ENCODE assay signal across 17 mouse cellular contexts in genomic region chr14:102181269-102181668, GRCm38 (mm10).
DNase-seq lines count a peak whose midpoint lies in the region; ATAC-seq and TF ChIP-seq lines count a peak whose summit lies in the region.
"Had no signal": no experiment of that assay in that cellular context is flagged by ENCODE, and none has a peak within 500 bp of the region (broad histone marks: within the 10 kb centered on the region; RNA-seq: fewer than 3 reads in every experiment).

No protein-coding gene starts in this region.

- H3K27me3 ChIP-seq in hindbrain, postnatal 0 days (ENCODE audit: insufficient read depth, low read length) = no peaks in the 10 kb centered on the region
- H3K27me3 ChIP-seq in hindbrain, embryonic 11.5 days (ENCODE audit: control insufficient read depth, insufficient read depth, low read length) = no peaks in the 10 kb centered on the region
- no peaks in the 10 kb centered on the region for H3K27me3 ChIP-seq in lung, postnatal 0 days (replicated peaks; ENCODE audit: insufficient read depth, low read length)
- H3K27me3 ChIP-seq: liver, embryonic 13.5 days; midbrain, embryonic 13.5 days; stomach, embryonic 15.5 days had no signal

- no peaks in the 10 kb centered on the region for H3K9me3 ChIP-seq in hindbrain, postnatal 0 days (ENCODE audit: low read length)
- no peaks in the 10 kb centered on the region for H3K9me3 ChIP-seq in hindbrain, embryonic 11.5 days (ENCODE audit: control insufficient read depth, low read length)
- no peaks in the 10 kb centered on the region for H3K9me3 ChIP-seq in lung, postnatal 0 days (ENCODE audit: low read length)
- H3K9me3 ChIP-seq: heart, embryonic 10.5 days; liver, embryonic 13.5 days; midbrain, embryonic 13.5 days; stomach, embryonic 15.5 days had no signal

- TF ChIP-seq EP300 in lung, postnatal 0 days (IDR thresholded peaks at IDR 0.05) = no peak

- TF ChIP-seq CTCF in hindbrain, postnatal 0 days (IDR thresholded peaks at IDR 0.05; ENCODE audit: low read depth) = peak; percentile 64
- peak; percentile 27; the same call in 1 of the 2 replicates for TF ChIP-seq CTCF in lung, postnatal 0 days (IDR thresholded peaks at IDR 0.05)

- no peaks in the 10 kb centered on the region for H3K4me1 ChIP-seq in hindbrain, postnatal 0 days (ENCODE audit: insufficient read depth, low read length)
- no peaks in the 10 kb centered on the region for H3K4me1 ChIP-seq in hindbrain, embryonic 11.5 days (replicated peaks; ENCODE audit: control insufficient read depth, insufficient read depth, low read length)
- no peaks in the 10 kb centered on the region for H3K4me1 ChIP-seq in lung, postnatal 0 days (ENCODE audit: insufficient read depth, low read depth, low read length)
- H3K4me1 ChIP-seq: heart, embryonic 10.5 days; liver, embryonic 13.5 days; midbrain, embryonic 13.5 days; stomach, embryonic 15.5 days had no signal

- no peaks in the 10 kb centered on the region for H3K36me3 ChIP-seq in hindbrain, postnatal 0 days (ENCODE audit: insufficient read depth, low read length)
- H3K36me3 ChIP-seq in hindbrain, embryonic 11.5 days (ENCODE audit: control insufficient read depth, insufficient read depth, low read length) = no peaks in the 10 kb centered on the region
- H3K36me3 ChIP-seq in lung, postnatal 0 days (ENCODE audit: insufficient read depth, low read length) = no peaks in the 10 kb centered on the region
- H3K36me3 ChIP-seq: heart, embryonic 10.5 days; liver, embryonic 13.5 days; midbrain, embryonic 13.5 days; stomach, embryonic 15.5 days had no signal

- H3K4me3 ChIP-seq in hindbrain, postnatal 0 days (ENCODE audit: low read length) = no peak overlapping the region
- no peak overlapping the region for H3K4me3 ChIP-seq in hindbrain, embryonic 11.5 days (ENCODE audit: low read depth, low read length)
- H3K4me3 ChIP-seq in lung, postnatal 0 days (ENCODE audit: low read depth, low read length) = no peak overlapping the region
- H3K4me3 ChIP-seq: heart, embryonic 10.5 days; liver, embryonic 13.5 days; midbrain, embryonic 13.5 days; stomach, embryonic 15.5 days had no signal

- no peak for ATAC-seq in hindbrain, postnatal 0 days
- ATAC-seq in hindbrain, embryonic 11.5 days (ENCODE audit: low FRiP score) = no peak
- no peak for ATAC-seq in lung, postnatal 0 days
- ATAC-seq: midbrain, embryonic 13.5 days had no signal

- H3K27ac ChIP-seq in hindbrain, postnatal 0 days = no peak overlapping the region
- H3K27ac ChIP-seq in hindbrain, embryonic 11.5 days (ENCODE audit: low read depth, low read length) = no peak overlapping the region
- H3K27ac ChIP-seq in lung, postnatal 0 days (ENCODE audit: low read length) = no peak overlapping the region
- H3K27ac ChIP-seq: heart, embryonic 10.5 days; liver, embryonic 13.5 days; midbrain, embryonic 13.5 days; stomach, embryonic 15.5 days had no signal

- peak; percentile 5 to 31 for DNase-seq in cerebellum, postnatal 10 days
- no peak for DNase-seq in cerebellum, adult 8-10 months
- DNase-seq in hindbrain, postnatal 0 days (ENCODE audit: low spot score) = peak; percentile 58
- DNase-seq in hindbrain, embryonic 11.5 days (ENCODE audit: low spot score) = no peak
- no peak for DNase-seq in lung, postnatal 0 days (ENCODE audit: low spot score)
- DNase-seq in lung, postnatal 25 days (ENCODE audit: low spot score) = no peak
- DNase-seq in telencephalon, adult 2 months (ENCODE audit: low read depth, low spot score) = peak; percentile 34
- DNase-seq in ovary, postnatal 10 days (ENCODE audit: low spot score) = no peak
- DNase-seq: adrenal gland, postnatal 36 days; gastrocnemius, postnatal 14 days; kidney, adult 11 months; liver, embryonic 13.5 days; lung, postnatal 36 days; thymus, postnatal 36 days had no signal

- H3K4me2 ChIP-seq in hindbrain, postnatal 0 days (ENCODE audit: low read depth, low read length) = no peak overlapping the region
- H3K4me2 ChIP-seq in hindbrain, embryonic 11.5 days (replicated peaks; ENCODE audit: low read depth, low read length) = no peak overlapping the region
- no peak overlapping the region for H3K4me2 ChIP-seq in lung, postnatal 0 days (replicated peaks; ENCODE audit: low read depth, low read length)
- H3K4me2 ChIP-seq: liver, embryonic 13.5 days; midbrain, embryonic 13.5 days; stomach, embryonic 15.5 days had no signal

- 78% methylated on average over 3 of the region's 3 CpGs for WGBS in hindbrain, postnatal 0 days
- WGBS in hindbrain, embryonic 11.5 days = 90% methylated on average over 3 of the region's 3 CpGs
- 61% methylated on average over 3 of the region's 3 CpGs for WGBS in lung, postnatal 0 days

- no peak overlapping the region for H3K9ac ChIP-seq in hindbrain, postnatal 0 days (replicated peaks; ENCODE audit: low read length)
- H3K9ac ChIP-seq in hindbrain, embryonic 11.5 days (ENCODE audit: low read depth, low read length) = no peak overlapping the region
- H3K9ac ChIP-seq in lung, postnatal 0 days (replicated peaks; ENCODE audit: low read depth) = no peak overlapping the region
- H3K9ac ChIP-seq: liver, embryonic 13.5 days; midbrain, embryonic 13.5 days; stomach, embryonic 15.5 days had no signal

Comparison
In these comparisons a context has a peak if more than half of its experiments do, and no peak if none do; other contexts are left out.
1. DNase-seq: peak in cerebellum, postnatal 10 days (2 of 2), hindbrain, postnatal 0 days (single experiment) and telencephalon, adult 2 months (single experiment); none in cerebellum, adult 8-10 months (single experiment), hindbrain, embryonic 11.5 days (single experiment), lung, postnatal 0 days (single experiment), lung, postnatal 25 days (single experiment) and ovary, postnatal 10 days (single experiment).